Mouse (Mus musculus) kidney, adult 2 months (tissue): ENCODE measurements at regions not wholly inside any gene's neighbourhood (a gene's known extent, or its start where the extent isn't known, plus 50 kb on each side); places are given as distances from the start of the nearest gene placed in this dataset.

ENCODE experiments used
- CTCF ChIP-seq: fragments of 200-500 bp; conservative IDR thresholded peaks from 2 replicates; pipeline ENCODE4 v1.5.1; 2011; ENCODE audit warnings: low read depth, mild to moderate bottlenecking, control low read depth, low read length, moderate library complexity, mixed read lengths; ENCODE audit not compliant: insufficient read depth, insufficient read length
- POLR2A ChIP-seq: fragments of 200-500 bp; IDR thresholded peaks from one replicate; pipeline ENCODE4 v1.6.1; 2011; ENCODE audit warnings: low read depth, low read length, control low read depth

- TF ChIP-seq CTCF: no peak
- TF ChIP-seq POLR2A: no peak
Measured at GRCm38 (mm10) chr11:18493086-18493485, 525.7 kb downstream of the Meis1 start.
